Mouse (Mus musculus) hindbrain, embryonic 11.5 days (tissue): Measurements from ENCODE around the gene Meltf. TPM values are rescaled to one million over a fixed set of nuclear protein-coding genes. Genes with fewer than 3 reads are reported as not detected.

Source experiments
- ATAC-seq: fragments of 200-750 bp; cut with Nextera tagmentation; 2 replicates; pipeline ENCODE4 v1.8.0; 2017; ENCODE audit warnings: mild to moderate bottlenecking, moderate TSS enrichment, moderate library complexity; ENCODE audit not compliant: low FRiP score
- DNase-seq: peaks from one replicate; pipeline ENCODE4 v3.0.0-alpha.2; 2015; ENCODE audit warnings: low spot score
- H3K27ac ChIP-seq: fragments of 300-500 bp; sonication (generic); 2 replicates; pipeline ENCODE4 v1.5.1; 2014; ENCODE audit warnings: mild to moderate bottlenecking, low read depth, low read length
- H3K27me3 ChIP-seq: fragments of 300-500 bp; sonication (generic); 2 replicates; pipeline ENCODE4 v1.6.1; 2014; ENCODE audit warnings: mild to moderate bottlenecking, low read length, moderate library complexity, mixed read lengths; ENCODE audit not compliant: control insufficient read depth, insufficient read depth
- H3K36me3 ChIP-seq: fragments of 300-500 bp; sonication (generic); 2 replicates; pipeline ENCODE4 v1.6.1; 2014; ENCODE audit warnings: mild to moderate bottlenecking, low read length, moderate library complexity, mixed read lengths; ENCODE audit not compliant: control insufficient read depth, insufficient read depth
- H3K4me1 ChIP-seq: fragments of 300-500 bp; sonication (generic); replicated peaks from 2 replicates; pipeline ENCODE4 v1.6.1; 2014; ENCODE audit warnings: low read length, mixed read lengths; ENCODE audit not compliant: control insufficient read depth, insufficient read depth
- H3K4me2 ChIP-seq: fragments of 300-500 bp; sonication (generic); replicated peaks from 2 replicates; pipeline ENCODE4 v1.6.1; 2014; ENCODE audit warnings: mild to moderate bottlenecking, low read depth, low read length
- H3K4me3 ChIP-seq: fragments of 300-500 bp; sonication (generic); 2 replicates; pipeline ENCODE4 v1.5.1; 2014; ENCODE audit warnings: low read depth, low read length
- H3K9ac ChIP-seq: fragments of 300-500 bp; sonication (generic); 2 replicates; pipeline ENCODE4 v1.6.1; 2014; ENCODE audit warnings: low read depth, low read length
- H3K9me3 ChIP-seq: fragments of 300-500 bp; sonication (generic); 2 replicates; pipeline ENCODE4 v1.6.1; 2016; ENCODE audit warnings: low read length; ENCODE audit not compliant: control insufficient read depth
- WGBS: fragments of 180-500 bp; shearing (Covaris S2); extraction: QIAGEN DNeasy Blood & Tissue Kit; methylation state at CpG from one replicate; pipeline ENCODE4 v1.1.7; 2014; 5-methylcytosine and 5-hydroxymethylcytosine counted together
- polyA plus RNA-seq: library from polyadenylated mRNA; unstranded; fragments of >200 nt; fragmentation: Nextera tagmentation; extraction: Ambion mirVana; gene quantifications from 2 replicates; pipeline ENCODE4 v1.2.1, GENCODE M21; 2014

Gene Meltf
- polyA plus RNA-seq, 1 experiment from 2014 or later, result not detected

DNA sequence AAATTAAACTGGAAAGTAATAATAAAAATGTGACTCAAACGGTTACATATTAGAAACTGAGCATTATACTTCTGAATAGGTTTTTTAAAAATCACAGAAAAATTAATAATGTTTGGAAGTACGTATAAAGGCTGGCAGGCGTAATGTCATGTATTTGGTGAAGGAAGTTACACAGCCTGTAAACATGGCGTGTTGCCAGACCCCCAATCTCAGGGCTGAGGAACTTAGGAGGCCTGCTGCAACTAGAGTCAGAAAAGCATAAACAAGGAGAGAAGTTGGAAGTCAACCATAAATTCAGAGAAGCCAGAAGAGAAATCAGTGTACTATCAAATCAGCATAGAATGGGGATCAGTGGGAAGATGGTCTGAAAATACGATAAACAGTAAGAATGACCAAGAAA, 14.7 kb upstream of the Meltf start:
- H3K4me3 ChIP-seq, result no peak overlapping the region
- no peak overlapping the region for H3K9ac ChIP-seq
- 96% methylated on average over 5 of the region's 5 CpGs for WGBS
- H3K4me1 ChIP-seq, result no peaks in the 10 kb centered on the region
- no peaks in the 10 kb centered on the region for H3K9me3 ChIP-seq
- H3K27me3 ChIP-seq, result no peaks in the 10 kb centered on the region
- H3K36me3 ChIP-seq, result peaks cover 10% of the 10 kb centered on the region
- ATAC-seq (no peak), DNase-seq (no peak)
- no peak overlapping the region for H3K4me2 ChIP-seq
- no peak overlapping the region for H3K27ac ChIP-seq

DNA sequence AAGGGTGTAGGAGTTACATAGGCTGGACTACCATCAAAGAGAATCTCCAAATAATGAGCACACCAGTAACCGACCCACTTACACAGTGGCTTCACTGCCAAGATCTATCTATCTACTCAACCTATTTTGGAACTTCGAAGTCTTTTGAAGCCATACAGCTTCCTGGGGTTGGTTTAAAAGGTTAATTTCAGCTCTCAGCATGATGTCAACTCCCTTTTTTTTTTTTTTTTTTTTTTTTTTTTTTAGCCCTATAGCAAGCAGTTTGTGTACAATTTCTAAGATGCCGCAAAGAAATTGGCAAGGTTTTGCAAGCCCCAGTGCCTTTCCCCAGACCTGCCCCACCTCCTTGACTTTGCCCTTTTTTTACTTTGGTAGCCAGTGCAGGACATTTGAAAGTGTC, 13.4 kb upstream of the Meltf start:
- Histone ChIP-seq H3K4me3 (no peak overlapping the region), H3K27ac (no peak overlapping the region), H3K36me3 (peaks cover 10% of the 10 kb centered on the region), H3K9me3 (no peaks in the 10 kb centered on the region), H3K27me3 (no peaks in the 10 kb centered on the region), H3K4me1 (no peaks in the 10 kb centered on the region), H3K9ac (no peak overlapping the region), H3K4me2 (no peak overlapping the region)
- WGBS, result 76% methylated on average over 3 of the region's 3 CpGs
- DNase-seq, result no peak
- ATAC-seq, result no peak

DNA sequence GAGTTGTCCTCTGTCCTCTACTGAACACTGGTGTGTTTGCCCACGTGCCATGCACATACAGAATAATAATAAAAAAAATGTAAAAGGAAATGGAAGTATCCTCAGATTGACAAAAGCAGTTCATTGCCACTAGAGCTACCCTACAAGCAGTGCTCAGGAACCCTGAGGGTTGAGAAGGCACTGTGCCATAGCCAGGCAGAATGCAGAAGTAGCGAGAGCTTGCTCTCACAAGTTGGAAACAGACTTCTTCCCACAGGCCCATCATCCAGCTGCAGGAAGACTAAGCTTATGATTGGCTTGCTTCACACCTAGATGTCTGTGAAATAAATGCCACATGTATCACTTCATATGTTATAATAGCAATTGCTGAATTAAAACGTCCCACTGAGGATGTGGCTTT, 11.7 kb upstream of the Meltf start:
- Histone ChIP-seq H3K4me1 (no peaks in the 10 kb centered on the region), H3K36me3 (peaks cover 7% of the 10 kb centered on the region; the same call in 1 of the 2 replicates), H3K9me3 (no peaks in the 10 kb centered on the region), H3K9ac (no peak overlapping the region), H3K27ac (no peak overlapping the region), H3K4me3 (no peak overlapping the region), H3K27me3 (no peaks in the 10 kb centered on the region), H3K4me2 (no peak overlapping the region)
- ATAC-seq (no peak), DNase-seq (no peak)
- WGBS, result 91% methylated on average over 3 of the region's 3 CpGs

DNA sequence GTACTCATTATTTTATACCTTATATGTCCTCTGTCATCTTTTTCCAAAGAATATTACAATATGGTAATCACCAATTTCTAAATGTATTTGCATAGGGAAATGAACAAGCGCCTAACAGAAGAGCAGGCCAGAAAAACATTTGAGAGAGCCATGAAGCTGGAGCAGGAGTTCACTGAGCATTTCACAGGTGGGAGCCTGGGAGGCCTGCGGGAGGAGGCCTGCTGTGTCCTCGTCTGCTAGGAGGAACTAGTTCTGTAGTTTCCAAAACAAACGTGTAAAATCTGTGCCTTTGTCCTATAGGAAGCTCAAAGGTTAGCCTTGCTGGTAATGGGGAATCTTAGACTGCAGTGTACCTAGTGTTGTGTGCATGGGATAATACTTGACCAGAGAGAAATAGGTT, 10.9 kb upstream of the Meltf start:
- peaks cover 7% of the 10 kb centered on the region; the same call in 1 of the 2 replicates for H3K36me3 ChIP-seq
- H3K4me2 ChIP-seq, result no peak overlapping the region
- no peak overlapping the region for H3K9ac ChIP-seq
- 73% methylated on average over 4 of the region's 4 CpGs for WGBS
- no peaks in the 10 kb centered on the region for H3K27me3 ChIP-seq
- H3K4me1 ChIP-seq, result no peaks in the 10 kb centered on the region
- H3K4me3 ChIP-seq, result no peak overlapping the region
- no peaks in the 10 kb centered on the region for H3K9me3 ChIP-seq
- no peak for DNase-seq
- ATAC-seq, result no peak
- H3K27ac ChIP-seq, result no peak overlapping the region

DNA sequence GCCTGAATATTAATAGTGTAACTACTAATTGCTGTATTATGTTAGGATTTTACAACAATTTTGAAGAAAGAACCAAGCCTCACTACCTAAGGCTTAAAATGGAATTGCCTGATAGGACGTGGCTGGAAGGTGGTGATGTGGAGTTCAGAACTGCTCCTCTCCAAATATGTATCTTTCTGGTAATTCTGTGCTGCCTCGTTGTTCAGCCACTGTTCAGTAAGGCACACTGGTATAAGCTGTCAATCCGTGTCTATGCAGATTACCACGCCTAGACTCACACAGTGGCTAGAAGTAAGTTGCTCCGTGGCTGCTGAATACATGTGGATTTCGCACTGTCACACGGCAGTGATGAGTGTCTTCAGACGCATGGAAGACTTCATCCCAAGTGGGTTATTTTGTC, 4.9 kb upstream of the Meltf start:
- Histone ChIP-seq H3K4me1 (no peaks in the 10 kb centered on the region), H3K9me3 (no peaks in the 10 kb centered on the region), H3K27ac (no peak overlapping the region), H3K9ac (no peak overlapping the region), H3K36me3 (no peaks in the 10 kb centered on the region), H3K4me2 (no peak overlapping the region), H3K4me3 (no peak overlapping the region), H3K27me3 (no peaks in the 10 kb centered on the region)
- ATAC-seq (no peak), DNase-seq (no peak)
- WGBS, result 92% methylated on average over 8 of the region's 8 CpGs

DNA sequence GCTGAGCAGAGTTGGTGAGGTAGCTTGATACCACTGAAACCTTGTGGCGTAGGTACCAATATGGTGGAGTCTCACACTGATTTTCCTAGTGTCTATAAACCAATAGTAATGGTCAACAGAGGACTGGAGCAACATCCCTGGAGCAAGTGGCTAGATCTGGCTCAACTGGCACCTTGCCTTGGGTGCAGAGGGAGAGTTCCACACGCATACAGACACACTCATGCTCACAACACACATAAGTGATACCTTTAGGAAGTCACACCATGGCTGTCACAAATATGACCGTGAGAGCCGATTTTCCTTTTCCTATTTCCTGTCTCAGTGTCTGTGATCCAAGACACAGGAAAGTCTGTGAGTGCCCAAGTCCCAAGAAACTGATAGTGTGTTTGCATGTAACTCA, 3.2 kb upstream of the Meltf start:
- 96% methylated on average over 4 of the region's 4 CpGs for WGBS
- ATAC-seq, result no peak
- Histone ChIP-seq H3K4me3 (no peak overlapping the region), H3K27me3 (no peaks in the 10 kb centered on the region), H3K36me3 (no peaks in the 10 kb centered on the region), H3K4me1 (no peaks in the 10 kb centered on the region), H3K9ac (no peak overlapping the region), H3K4me2 (no peak overlapping the region), H3K27ac (no peak overlapping the region), H3K9me3 (no peaks in the 10 kb centered on the region)
- DNase-seq, result no peak

DNA sequence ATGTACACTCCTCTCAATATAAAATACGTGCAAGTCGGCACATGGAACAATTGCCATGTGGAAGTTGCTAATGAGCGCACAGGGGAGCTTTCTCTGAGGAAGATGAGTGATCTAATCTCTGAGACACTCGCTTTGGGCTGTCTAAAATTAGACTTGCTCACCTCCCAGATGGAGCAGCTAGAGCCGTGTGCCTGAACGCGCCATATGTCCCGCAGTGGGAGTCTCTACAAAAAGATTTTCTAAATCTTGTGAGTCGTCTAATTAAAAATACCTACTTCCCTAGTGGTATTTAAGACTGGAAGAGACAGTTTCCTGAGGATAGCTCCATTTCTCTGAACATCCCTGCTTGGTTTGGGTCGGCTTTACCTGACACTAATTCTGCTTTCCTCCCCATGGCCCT, 2.2 kb upstream of the Meltf start:
- 89% methylated on average over 10 of the region's 10 CpGs for WGBS
- no peak overlapping the region for H3K27ac ChIP-seq
- no peaks in the 10 kb centered on the region for H3K27me3 ChIP-seq
- ATAC-seq, result no peak
- H3K36me3 ChIP-seq, result no peaks in the 10 kb centered on the region
- H3K4me3 ChIP-seq, result no peak overlapping the region
- DNase-seq, result no peak
- H3K4me1 ChIP-seq, result no peaks in the 10 kb centered on the region
- H3K9ac ChIP-seq, result no peak overlapping the region
- no peak overlapping the region for H3K4me2 ChIP-seq
- no peaks in the 10 kb centered on the region for H3K9me3 ChIP-seq

DNA sequence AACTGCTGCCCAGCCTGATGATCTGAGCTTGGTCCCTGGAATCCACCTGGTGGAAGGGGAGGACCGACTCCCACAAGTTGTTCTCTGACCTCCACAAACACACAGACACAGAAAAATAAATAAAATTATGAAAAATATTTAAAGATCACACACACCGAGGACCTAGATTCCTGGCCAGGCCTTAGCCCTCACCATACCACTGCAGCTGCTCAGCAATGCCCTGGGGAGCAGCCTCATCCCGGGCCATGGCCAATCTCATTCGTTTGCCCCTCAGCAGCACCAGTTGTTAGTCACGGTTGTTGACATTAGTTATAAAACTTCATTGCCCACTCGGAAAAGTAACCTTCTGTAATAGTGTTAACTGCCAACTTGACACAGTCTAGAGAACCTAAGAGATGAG, 558 bp upstream of the Meltf start:
- ATAC-seq, result no peak
- H3K27ac ChIP-seq, result no peak overlapping the region
- H3K4me1 ChIP-seq, result no peaks in the 10 kb centered on the region
- no peak overlapping the region for H3K4me3 ChIP-seq
- no peak for DNase-seq
- H3K4me2 ChIP-seq, result no peak overlapping the region
- H3K9ac ChIP-seq, result no peak overlapping the region
- H3K27me3 ChIP-seq, result no peaks in the 10 kb centered on the region
- WGBS, result 74% methylated on average over 6 of the region's 6 CpGs
- no peaks in the 10 kb centered on the region for H3K36me3 ChIP-seq
- no peaks in the 10 kb centered on the region for H3K9me3 ChIP-seq

DNA sequence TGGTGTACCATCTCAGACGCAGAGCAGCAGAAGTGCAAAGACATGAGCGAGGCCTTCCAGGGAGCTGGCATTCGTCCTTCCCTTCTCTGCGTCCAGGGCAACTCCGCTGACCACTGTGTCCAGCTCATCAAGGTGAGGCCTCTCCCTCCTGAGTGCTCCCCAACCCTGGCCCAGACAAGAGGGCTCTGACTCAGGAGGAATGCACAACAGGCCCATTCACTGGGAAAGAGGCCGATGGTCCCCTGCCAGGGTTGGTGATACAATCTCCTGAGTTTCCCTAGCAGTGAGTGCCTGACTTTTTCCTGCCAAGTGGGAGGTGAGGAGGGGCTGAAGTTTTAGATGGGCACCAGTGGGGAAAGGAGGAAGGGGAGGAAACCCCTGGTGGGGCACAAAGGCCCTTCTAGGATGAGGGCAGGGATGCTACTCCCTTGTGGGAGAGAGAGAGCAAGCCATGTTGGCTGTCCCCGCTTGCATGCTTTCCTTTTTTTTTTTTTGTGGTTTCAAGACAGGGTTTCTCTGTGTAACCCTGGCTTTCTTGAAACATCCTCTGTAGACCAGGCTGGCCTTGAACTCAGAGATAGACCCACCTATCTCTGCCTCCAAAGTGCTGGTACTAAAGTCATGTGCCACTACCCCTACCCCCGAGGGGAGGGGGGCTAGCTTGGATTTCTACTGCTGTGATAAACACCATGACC, 1.7 kb downstream of the Meltf start:
- no peak for DNase-seq
- no peak overlapping the region for H3K4me2 ChIP-seq
- H3K27me3 ChIP-seq, result no peaks in the 10 kb centered on the region

More for the DNA sequence above, 1.7 kb downstream of the Meltf start:
- 80% methylated on average over 8 of the region's 8 CpGs for WGBS
- H3K9me3 ChIP-seq, result no peaks in the 10 kb centered on the region
- H3K36me3 ChIP-seq, result no peaks in the 10 kb centered on the region
- no peak for ATAC-seq
- H3K4me1 ChIP-seq, result no peaks in the 10 kb centered on the region
- H3K4me3 ChIP-seq, result no peak overlapping the region
- H3K9ac ChIP-seq, result no peak overlapping the region
- H3K27ac ChIP-seq, result no peak overlapping the region
